Mouse (Mus musculus): Measurements from ENCODE around the gene Rgs8.

GRCm38 (mm10) chr1:153632686-153633085, 20.1 kb upstream of the Rgs8 start:
- TF ChIP-seq CTCF (IDR thresholded peaks at IDR 0.05; ENCODE audit: control insufficient read depth, insufficient read depth, insufficient read length) (no peak), CEBPB (IDR thresholded peaks at IDR 0.05; ENCODE audit: low read depth) (no peak)

Data from C2C12 (cell line).